Mouse (Mus musculus): ENCODE measurements around the gene Rhoj.

The Rhoj gene

GRCm38 (mm10) chr12:75307961-75308951, at the start of gene Rhoj:
Rhoj (plus strand) TSS chr12:75308322.
- peak; percentile 81 for DNase-seq (ENCODE audit: low read depth, low spot score)

- peak; percentile 37 for DNase-seq (ENCODE audit: low read depth, low spot score)
Observed at GRCm38 (mm10) chr12:75271726-75272125, 36.4 kb upstream of the Rhoj start.

- peak; percentile 58 for DNase-seq (ENCODE audit: low read depth, low spot score)
Observed at GRCm38 (mm10) chr12:75275730-75276129, 32.4 kb upstream of the Rhoj start.

DNA sequence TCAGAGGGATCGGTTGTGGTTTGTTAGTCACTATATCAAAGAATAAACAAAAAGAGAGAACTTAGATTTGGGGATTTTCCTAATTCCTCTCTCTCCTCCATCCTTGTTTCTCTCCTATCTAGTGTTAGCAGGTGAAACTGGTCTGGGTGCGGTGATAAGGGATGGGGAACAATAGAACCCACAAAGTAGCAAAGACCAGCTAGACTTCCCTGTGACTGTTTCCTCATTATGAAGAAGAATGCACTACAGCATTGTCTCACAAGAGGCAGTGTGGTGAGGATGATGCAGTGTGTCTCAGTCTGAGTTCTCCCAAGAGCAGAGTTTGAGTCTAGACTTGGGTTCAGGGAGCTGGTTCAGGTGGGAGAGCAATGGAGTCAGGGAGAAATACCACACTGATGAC, 30.7 kb upstream of the Rhoj start:
- no peak for DNase-seq (ENCODE audit: low read depth, low spot score)

DNA sequence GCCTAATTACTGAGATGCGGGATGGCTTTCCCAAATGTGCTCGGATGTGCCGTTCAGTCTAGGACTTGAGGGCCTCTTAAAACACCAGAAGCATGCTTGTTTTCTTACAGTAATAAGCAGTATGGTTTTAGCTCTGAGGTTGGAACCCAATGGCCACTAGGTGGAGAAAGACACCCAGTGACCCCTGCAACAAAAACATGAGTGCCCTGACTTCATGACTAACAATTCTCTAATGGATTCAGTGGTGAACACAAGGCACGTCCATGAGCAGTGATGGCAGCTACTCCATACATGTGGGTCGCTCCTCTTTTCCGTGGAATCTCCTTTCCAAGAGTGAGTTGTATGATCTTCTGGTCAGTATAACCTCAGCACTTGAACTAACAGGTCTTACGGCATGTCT, 27.6 kb upstream of the Rhoj start:
- DNase-seq (ENCODE audit: low read depth, low spot score): peak; percentile 39

GRCm38 (mm10) chr12:75283226-75283625, 24.9 kb upstream of the Rhoj start:
- peak; percentile 21 for DNase-seq (ENCODE audit: low read depth, low spot score)

DNA sequence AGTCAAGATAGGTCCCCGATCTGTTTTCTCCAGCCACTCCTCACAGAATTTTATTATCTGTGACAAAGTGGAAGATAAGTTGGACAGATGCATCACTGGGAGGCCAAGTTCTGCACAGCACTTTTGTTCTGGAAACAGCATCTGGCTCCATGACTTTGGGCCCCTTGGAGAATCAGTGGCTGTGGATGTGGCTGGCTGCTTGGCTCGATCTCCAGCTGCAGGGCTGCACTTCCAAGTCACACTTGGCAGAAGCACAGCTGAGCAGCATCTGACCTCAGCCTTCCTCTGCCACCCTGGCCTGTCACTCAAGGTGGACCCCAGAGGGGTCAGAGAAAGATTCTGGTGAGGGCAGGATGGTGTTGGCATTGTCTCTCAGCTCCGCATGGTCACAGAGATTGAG, 22.0 kb upstream of the Rhoj start:
- peak; percentile 74 for DNase-seq (ENCODE audit: low read depth, low spot score)

- no peak for DNase-seq (ENCODE audit: low read depth, low spot score)
Observed at GRCm38 (mm10) chr12:75290524-75290923, 17.6 kb upstream of the Rhoj start.

DNA sequence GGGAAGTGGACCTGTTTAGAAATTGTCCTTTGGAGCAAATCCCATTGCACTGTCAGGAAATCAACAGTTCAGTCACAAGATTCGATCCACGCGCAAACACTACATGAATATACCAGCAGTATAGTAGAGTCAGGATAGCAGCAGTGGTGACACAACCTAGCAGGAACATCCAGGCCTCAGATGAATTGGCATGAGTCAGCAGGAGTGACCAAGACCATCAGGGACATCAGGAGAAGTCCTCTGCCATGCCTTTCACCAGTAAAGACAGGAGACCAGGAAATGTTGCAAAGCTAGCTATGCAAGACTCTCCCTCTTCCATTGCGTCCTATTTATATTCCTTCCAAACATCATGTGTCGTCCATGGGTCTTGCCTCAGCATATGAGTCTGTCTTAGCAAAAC, 16.6 kb upstream of the Rhoj start:
- DNase-seq (ENCODE audit: low read depth, low spot score): no peak

DNA sequence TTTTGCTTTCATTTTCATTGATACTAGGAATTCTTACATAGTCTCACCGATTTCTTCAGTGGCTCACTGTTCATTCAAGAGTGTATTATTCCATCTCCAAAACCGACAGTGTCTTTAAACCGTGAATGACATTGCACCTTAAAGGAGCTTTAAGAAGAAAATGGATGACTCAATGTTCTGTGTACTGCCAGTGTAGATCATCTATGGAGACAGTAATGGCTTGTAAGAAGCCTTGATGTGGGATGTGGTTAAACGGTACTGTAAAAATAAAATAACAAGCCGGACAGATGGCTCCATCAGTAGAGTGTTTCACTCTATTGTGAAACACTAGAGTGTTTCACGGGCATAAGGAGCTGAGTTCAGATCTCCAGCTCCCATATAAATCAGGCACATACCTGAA, 15.2 kb upstream of the Rhoj start:
- no peak for DNase-seq (ENCODE audit: low read depth, low spot score)

DNA sequence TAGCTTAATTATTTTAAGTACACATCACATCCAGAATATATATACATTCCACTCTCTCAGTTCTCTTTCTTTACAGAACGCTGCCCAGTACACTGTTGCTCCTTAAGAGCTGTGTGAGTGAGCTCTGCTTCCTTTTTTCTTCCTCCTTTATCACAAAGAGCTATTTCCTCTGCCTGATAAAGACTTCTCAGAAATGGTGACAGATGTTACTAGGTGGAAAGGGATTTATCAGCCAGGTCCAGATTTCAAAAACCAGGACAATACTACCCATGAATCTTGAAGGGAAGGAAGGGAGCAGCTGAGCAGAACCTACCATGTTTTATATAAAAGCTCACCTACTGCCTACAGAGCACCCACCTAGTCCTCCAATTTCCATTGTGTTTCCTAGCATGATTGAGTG, 8.3 kb upstream of the Rhoj start:
- no peak for DNase-seq (ENCODE audit: low read depth, low spot score)

GRCm38 (mm10) chr12:75304132-75304531, 4.0 kb upstream of the Rhoj start:
- peak; percentile 88 for DNase-seq (ENCODE audit: low read depth, low spot score)

DNA sequence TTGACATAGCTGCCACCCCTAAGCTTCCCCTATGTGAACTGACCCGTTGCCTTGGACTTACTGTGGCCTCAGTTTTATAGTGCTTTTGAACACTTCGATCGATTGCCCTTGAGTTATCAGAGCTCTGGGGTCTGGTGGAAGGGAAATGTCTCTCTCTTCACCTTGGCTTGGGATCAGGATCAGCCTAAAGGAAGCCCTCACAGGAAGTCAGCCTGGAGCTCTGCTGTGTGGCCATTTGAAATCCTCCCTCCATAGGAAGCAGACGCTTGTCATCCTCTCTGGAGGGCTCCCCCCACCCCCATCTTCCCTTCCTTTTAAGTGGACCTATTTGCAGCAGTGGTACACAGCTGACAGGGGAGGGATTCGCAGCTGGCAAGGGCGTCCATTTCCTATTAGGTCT, 1.6 kb downstream of the Rhoj start:
- DNase-seq (ENCODE audit: low read depth, low spot score): no peak

- DNase-seq (ENCODE audit: low read depth, low spot score): peak; percentile 49
Observed at GRCm38 (mm10) chr12:75310766-75311165, 2.6 kb downstream of the Rhoj start.

- no peak for DNase-seq (ENCODE audit: low read depth, low spot score)
Observed at GRCm38 (mm10) chr12:75311879-75312278, 3.8 kb downstream of the Rhoj start.

DNA sequence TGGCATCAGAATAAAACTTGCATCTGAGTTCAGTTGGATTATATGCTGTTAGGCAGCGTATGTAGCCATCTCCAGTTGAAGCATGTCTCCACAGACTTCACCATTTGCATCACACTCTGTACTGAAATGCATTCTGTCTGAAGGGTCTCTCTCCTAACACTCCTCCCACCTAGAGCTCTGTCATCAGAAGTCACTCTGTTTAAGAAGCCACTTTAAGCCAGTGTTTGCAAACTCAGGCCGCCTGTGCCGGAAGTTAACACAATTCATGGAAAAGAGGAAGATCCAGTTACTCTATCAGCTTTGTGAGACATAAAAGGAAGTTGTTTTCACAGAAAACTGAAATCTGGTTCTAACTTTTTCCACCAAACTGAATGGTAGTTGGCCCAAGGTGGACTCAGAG, 5.9 kb downstream of the Rhoj start:
- no peak for DNase-seq (ENCODE audit: low read depth, low spot score)

- DNase-seq (ENCODE audit: low read depth, low spot score): no peak
Observed at GRCm38 (mm10) chr12:75315851-75316250, 7.7 kb downstream of the Rhoj start.

- peak; percentile 62 for DNase-seq (ENCODE audit: low read depth, low spot score)
Observed at GRCm38 (mm10) chr12:75320441-75320925, 12.4 kb downstream of the Rhoj start.

GRCm38 (mm10) chr12:75321189-75321588, 13.1 kb downstream of the Rhoj start:
- DNase-seq (ENCODE audit: low read depth, low spot score): no peak

DNA sequence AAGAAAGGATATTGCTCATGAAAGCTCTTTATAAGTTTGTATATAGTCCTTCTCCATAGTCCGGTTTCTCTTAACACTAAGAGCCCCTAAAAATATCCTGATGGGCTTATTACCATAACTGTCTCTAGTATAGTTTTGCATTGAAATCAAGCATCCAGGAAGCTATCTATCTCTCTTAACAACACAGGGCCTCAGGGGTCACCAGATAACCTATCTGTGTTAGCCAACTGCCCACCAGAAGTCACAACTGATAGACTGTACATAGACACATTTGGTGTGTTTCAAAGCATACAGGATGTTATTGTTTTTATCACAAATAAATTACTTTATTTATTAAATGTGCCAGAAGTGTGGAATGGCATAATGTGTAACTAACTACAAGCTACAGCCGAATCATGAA, 21.1 kb downstream of the Rhoj start:
- DNase-seq (ENCODE audit: low read depth, low spot score): no peak

DNA sequence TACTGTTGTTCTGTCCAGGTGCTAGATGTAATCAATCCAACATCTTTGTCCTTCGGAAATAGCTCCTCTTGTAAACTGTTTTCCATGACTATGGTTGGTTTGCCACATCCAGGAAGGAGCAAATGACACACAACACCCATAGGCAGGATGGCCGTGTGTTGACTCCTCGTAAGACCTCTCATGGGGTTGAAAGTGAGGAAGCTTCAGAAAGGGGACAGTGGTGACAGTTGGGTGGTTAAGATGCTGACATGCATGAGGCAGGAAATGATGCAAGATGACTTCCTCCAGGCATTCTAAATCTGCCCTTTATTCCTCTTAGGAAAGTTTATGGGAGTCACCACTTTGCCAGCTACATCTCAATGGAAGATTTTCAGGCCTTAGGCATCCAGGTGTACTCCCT, 31.8 kb downstream of the Rhoj start:
- no peak for DNase-seq (ENCODE audit: low read depth, low spot score)

DNA sequence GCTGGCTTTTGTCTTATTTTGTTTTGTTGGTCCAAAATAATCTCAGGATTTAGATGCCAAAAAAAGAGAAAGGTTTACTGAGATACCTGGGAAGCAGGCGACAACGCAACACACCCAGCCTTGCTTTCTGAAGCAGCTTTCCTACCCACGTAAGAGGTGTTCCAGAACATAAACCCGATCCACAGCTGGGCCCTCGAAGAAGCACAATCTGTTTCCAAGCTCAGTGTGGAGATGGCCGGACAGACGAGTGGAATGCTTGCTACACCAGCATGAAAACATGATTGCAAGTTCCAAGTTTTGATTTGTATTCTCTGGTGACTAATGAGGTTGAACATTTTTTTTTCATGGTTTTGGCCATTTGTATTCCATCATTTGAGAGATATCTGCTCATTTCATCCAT, 32.2 kb downstream of the Rhoj start:
- peak; percentile 45 for DNase-seq (ENCODE audit: low read depth, low spot score)

GRCm38 (mm10) chr12:75348551-75348950, 40.4 kb downstream of the Rhoj start:
- no peak for DNase-seq (ENCODE audit: low read depth, low spot score)

Measured in skeletal muscle tissue, adult 2 months (tissue).